Mouse (Mus musculus) embryonic facial prominence, embryonic 13.5 days (tissue): ENCODE results near the gene Klhdc10. TPM values are rescaled to one million over a fixed set of nuclear protein-coding genes. Genes with fewer than 3 reads are reported as not detected.
A peak's percentile ranks its signal among the peaks of the same experiment; 100 is the strongest.

Experiments
- ATAC-seq: fragments of 200-750 bp; cut with Nextera tagmentation; 2 replicates; pipeline ENCODE4 v1.8.0; 2017; ENCODE audit warnings: low read depth; ENCODE audit not compliant: insufficient number of reproducible peaks, insufficient read depth, low FRiP score, low TSS enrichment
- H3K27ac ChIP-seq: fragments of 300-500 bp; sonication (generic); 2 replicates; pipeline ENCODE4 v1.5.1; 2015; ENCODE audit warnings: moderate library complexity, mild to moderate bottlenecking, inconsistent platforms
- H3K27me3 ChIP-seq: fragments of 300-500 bp; sonication (generic); 2 replicates; pipeline ENCODE4 v1.6.1; 2015; ENCODE audit warnings: mild to moderate bottlenecking, inconsistent platforms
- H3K36me3 ChIP-seq: fragments of 300-500 bp; sonication (generic); 2 replicates; pipeline ENCODE4 v1.6.1; 2015; ENCODE audit warnings: mild to moderate bottlenecking, inconsistent platforms
- H3K4me1 ChIP-seq: fragments of 300-500 bp; sonication (generic); 2 replicates; pipeline ENCODE4 v1.6.1; 2015; ENCODE audit warnings: inconsistent platforms
- H3K4me2 ChIP-seq: fragments of 300-500 bp; sonication (generic); 2 replicates; pipeline ENCODE4 v1.6.1; 2015; ENCODE audit warnings: moderate library complexity, mild to moderate bottlenecking, inconsistent platforms
- H3K4me3 ChIP-seq: fragments of 300-500 bp; sonication (generic); 2 replicates; pipeline ENCODE4 v1.5.1; 2015; ENCODE audit warnings: mild to moderate bottlenecking, inconsistent platforms
- H3K9ac ChIP-seq: fragments of 300-500 bp; sonication (generic); 2 replicates; pipeline ENCODE4 v1.6.1; 2015; ENCODE audit warnings: mild to moderate bottlenecking, inconsistent platforms
- H3K9me3 ChIP-seq: fragments of 300-500 bp; sonication (generic); 2 replicates; pipeline ENCODE4 v1.6.1; 2016; ENCODE audit warnings: inconsistent platforms
- WGBS: fragments of 180-500 bp; shearing (Covaris S2); methylation state at CpG from one replicate; pipeline ENCODE4 v1.1.7; 2015; ENCODE audit warnings: mixed read lengths; 5-methylcytosine and 5-hydroxymethylcytosine counted together
- polyA plus RNA-seq: library from polyadenylated mRNA; unstranded; fragments of >200 nt; fragmentation: Nextera tagmentation; extraction: Ambion mirVana; gene quantifications from 2 replicates; pipeline ENCODE4 v1.2.1, GENCODE M21; 2015

Klhdc10 gene
- 22.3 and 26.3 TPM in 2 replicates for polyA plus RNA-seq

GRCm38 (mm10) chr6:30401308-30402015, at the start of gene Klhdc10:
Klhdc10 (plus strand) TSS chr6:30401868.
- H3K27ac ChIP-seq, result peak within 1 kb of the TSS; percentile 98
- H3K36me3 ChIP-seq, result no peaks in the 10 kb centered on the region
- under 1% methylated on average over 41 of the region's 41 CpGs for WGBS
- H3K9me3 ChIP-seq, result no peaks in the 10 kb centered on the region
- H3K9ac ChIP-seq, result peak within 1 kb of the TSS; percentile 96
- peak within 1 kb of the TSS; percentile 63 for H3K4me2 ChIP-seq
- ATAC-seq, result peak; percentile 100
- peak within 1 kb of the TSS; percentile 97 for H3K4me3 ChIP-seq
- peaks cover 9% of the 10 kb centered on the region; the same call in 1 of the 2 replicates for H3K4me1 ChIP-seq
- H3K27me3 ChIP-seq, result no peaks in the 10 kb centered on the region

GRCm38 (mm10) chr6:30352762-30353161, 48.9 kb upstream of the Klhdc10 start:
- 25% methylated on average over 8 of the region's 8 CpGs for WGBS
- Histone ChIP-seq H3K27me3 (no peaks in the 10 kb centered on the region), H3K27ac (no peak overlapping the region), H3K4me1 (no peaks in the 10 kb centered on the region), H3K4me3 (no peak overlapping the region), H3K9me3 (no peaks in the 10 kb centered on the region), H3K4me2 (no peak overlapping the region), H3K36me3 (no peaks in the 10 kb centered on the region), H3K9ac (no peak overlapping the region)
- no peak for ATAC-seq

DNA sequence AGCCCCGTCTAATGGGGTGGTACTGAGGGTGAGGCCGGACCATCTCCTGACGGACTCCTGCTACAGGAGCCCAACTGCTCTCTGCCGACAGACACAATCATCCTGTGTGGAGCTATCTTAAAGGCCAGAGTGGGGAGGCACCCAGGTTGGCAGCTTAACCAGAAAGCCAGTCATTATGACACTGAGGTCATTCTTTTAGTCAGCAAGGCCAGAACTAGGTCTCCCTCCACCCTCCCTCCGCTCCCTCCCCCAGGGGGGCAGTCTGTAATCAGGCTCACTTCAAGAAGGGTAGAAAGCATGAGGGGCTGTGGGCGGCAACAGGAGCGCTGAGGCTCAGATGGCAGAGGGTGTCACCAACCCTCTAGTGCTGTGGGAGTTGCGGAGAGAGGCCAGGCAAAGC, 48.0 kb upstream of the Klhdc10 start:
- H3K4me1 ChIP-seq, result no peaks in the 10 kb centered on the region
- no peak overlapping the region for H3K27ac ChIP-seq
- no peaks in the 10 kb centered on the region for H3K36me3 ChIP-seq
- H3K4me3 ChIP-seq, result no peak overlapping the region
- WGBS, result 63% methylated on average over 8 of the region's 8 CpGs
- no peaks in the 10 kb centered on the region for H3K27me3 ChIP-seq
- no peak for ATAC-seq
- H3K4me2 ChIP-seq, result no peak overlapping the region
- no peaks in the 10 kb centered on the region for H3K9me3 ChIP-seq
- H3K9ac ChIP-seq, result no peak overlapping the region

GRCm38 (mm10) chr6:30354760-30355159, 46.9 kb upstream of the Klhdc10 start:
- H3K9me3 ChIP-seq, result no peaks in the 10 kb centered on the region
- no peak overlapping the region for H3K4me3 ChIP-seq
- ATAC-seq, result no peak
- H3K4me2 ChIP-seq, result no peak overlapping the region
- H3K36me3 ChIP-seq, result no peaks in the 10 kb centered on the region
- no peak overlapping the region for H3K27ac ChIP-seq
- H3K4me1 ChIP-seq, result no peaks in the 10 kb centered on the region
- H3K27me3 ChIP-seq, result no peaks in the 10 kb centered on the region
- WGBS, result 26% methylated on average over 5 of the region's 5 CpGs
- H3K9ac ChIP-seq, result no peak overlapping the region

- 84% methylated on average over 8 of the region's 8 CpGs for WGBS
- ATAC-seq, result no peak
These were observed 46.0 kb upstream of the Klhdc10 start for GRCm38 (mm10) chr6:30355701-30356100.

DNA sequence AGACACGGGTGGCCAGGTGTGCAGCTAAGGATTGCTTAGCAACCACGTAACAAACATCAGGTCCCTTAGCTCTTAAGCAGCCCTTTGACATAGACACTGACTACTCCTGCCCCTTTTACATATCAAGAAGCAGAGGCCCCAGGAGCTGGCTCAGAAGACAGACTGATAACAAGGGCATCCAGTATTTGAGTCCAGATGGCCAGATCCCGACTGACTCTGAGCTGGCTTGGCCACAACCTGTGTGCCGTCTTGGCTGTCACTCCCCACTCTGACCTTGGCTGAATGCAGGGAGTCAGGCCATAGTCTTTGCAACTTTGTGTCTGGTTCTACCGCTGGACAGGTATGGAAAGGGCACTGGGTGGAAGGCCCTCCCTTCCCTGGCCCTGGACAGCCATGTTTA, 45.5 kb upstream of the Klhdc10 start:
- no peak overlapping the region for H3K27ac ChIP-seq
- no peak overlapping the region for H3K9ac ChIP-seq
- H3K4me3 ChIP-seq, result no peak overlapping the region
- no peaks in the 10 kb centered on the region for H3K36me3 ChIP-seq
- H3K27me3 ChIP-seq, result no peaks in the 10 kb centered on the region
- WGBS, result 77% methylated on average over 5 of the region's 5 CpGs
- H3K4me2 ChIP-seq, result no peak overlapping the region
- no peaks in the 10 kb centered on the region for H3K4me1 ChIP-seq
- no peaks in the 10 kb centered on the region for H3K9me3 ChIP-seq
- ATAC-seq, result no peak

More at GRCm38 (mm10) chr6:30355701-30356100, 46.0 kb upstream of the Klhdc10 start:
- Histone ChIP-seq H3K9ac (no peak overlapping the region), H3K27me3 (no peaks in the 10 kb centered on the region), H3K9me3 (no peaks in the 10 kb centered on the region), H3K27ac (no peak overlapping the region), H3K4me1 (no peaks in the 10 kb centered on the region), H3K4me2 (no peak overlapping the region), H3K36me3 (no peaks in the 10 kb centered on the region), H3K4me3 (no peak overlapping the region)

DNA sequence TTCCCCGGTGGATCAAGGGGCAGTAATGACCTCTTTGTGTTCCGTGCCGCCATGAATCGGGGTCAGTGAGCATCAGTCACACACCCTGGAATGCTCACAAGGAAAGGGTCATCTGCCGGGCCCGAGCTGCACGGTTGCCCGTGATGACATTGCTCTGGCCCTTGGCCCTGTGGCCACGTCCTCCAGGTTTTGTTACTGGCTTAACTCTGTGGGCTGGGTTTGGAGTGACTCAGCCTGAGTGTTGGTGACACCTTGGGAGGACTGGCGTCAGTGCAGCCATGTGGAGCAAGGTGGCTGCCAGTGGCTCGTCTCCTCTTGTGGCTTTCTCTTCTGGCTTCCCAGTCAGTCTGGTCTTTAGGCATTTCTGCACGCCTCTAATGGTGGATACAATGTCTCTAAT, 45.0 kb upstream of the Klhdc10 start:
- H3K9me3 ChIP-seq, result no peaks in the 10 kb centered on the region
- no peaks in the 10 kb centered on the region for H3K36me3 ChIP-seq
- H3K4me2 ChIP-seq, result no peak overlapping the region
- no peak overlapping the region for H3K9ac ChIP-seq
- no peak overlapping the region for H3K27ac ChIP-seq
- WGBS, result 92% methylated on average over 12 of the region's 12 CpGs
- no peaks in the 10 kb centered on the region for H3K4me1 ChIP-seq
- no peaks in the 10 kb centered on the region for H3K27me3 ChIP-seq
- H3K4me3 ChIP-seq, result no peak overlapping the region
- no peak for ATAC-seq

- ATAC-seq, result no peak
- no peaks in the 10 kb centered on the region for H3K27me3 ChIP-seq
- H3K4me2 ChIP-seq, result 0 out of 2 replicates have a peak overlapping the region, but pooled peaks have one; percentile 18
- no peak overlapping the region for H3K4me3 ChIP-seq
- no peaks in the 10 kb centered on the region for H3K36me3 ChIP-seq
- H3K9ac ChIP-seq, result no peak overlapping the region
- no peak overlapping the region for H3K27ac ChIP-seq
- no peaks in the 10 kb centered on the region for H3K4me1 ChIP-seq
- WGBS, result 18% methylated on average over 9 of the region's 9 CpGs
- no peaks in the 10 kb centered on the region for H3K9me3 ChIP-seq
These were observed 44.0 kb upstream of the Klhdc10 start for GRCm38 (mm10) chr6:30357561-30358177.

- Histone ChIP-seq H3K4me1 (no peaks in the 10 kb centered on the region), H3K4me3 (no peak overlapping the region), H3K36me3 (peaks cover 16% of the 10 kb centered on the region), H3K9me3 (no peaks in the 10 kb centered on the region), H3K9ac (no peak overlapping the region), H3K27ac (no peak overlapping the region), H3K4me2 (no peak overlapping the region), H3K27me3 (no peaks in the 10 kb centered on the region)
- no peak for ATAC-seq
- 67% methylated on average over 12 of the region's 12 CpGs for WGBS
These were observed 41.7 kb upstream of the Klhdc10 start for GRCm38 (mm10) chr6:30359762-30360509.

DNA sequence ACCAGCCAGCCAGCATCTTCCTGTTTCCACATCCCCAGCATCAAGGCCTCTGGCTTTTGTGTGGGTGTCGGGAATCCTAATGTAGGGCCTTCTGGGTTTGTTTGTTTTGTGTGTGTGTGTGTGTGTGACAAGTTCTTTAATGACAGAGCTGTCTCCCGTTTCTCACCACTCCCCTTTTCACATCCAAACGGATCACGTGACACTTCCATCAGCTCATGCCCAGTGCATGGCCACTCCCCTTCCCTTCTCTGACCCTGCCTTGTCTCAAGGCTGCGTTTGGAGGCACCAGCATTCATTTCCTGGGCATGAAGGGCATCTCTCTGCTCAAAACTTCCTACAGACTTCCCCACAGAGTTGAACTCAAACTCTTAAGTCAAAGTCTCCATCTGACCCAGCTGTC, 37.9 kb upstream of the Klhdc10 start:
- Histone ChIP-seq H3K4me2 (no peak overlapping the region), H3K9me3 (no peaks in the 10 kb centered on the region), H3K27me3 (no peaks in the 10 kb centered on the region), H3K36me3 (peaks cover 55% of the 10 kb centered on the region), H3K4me3 (no peak overlapping the region), H3K27ac (no peak overlapping the region), H3K4me1 (no peaks in the 10 kb centered on the region), H3K9ac (no peak overlapping the region)
- ATAC-seq, result no peak
- WGBS, result 48% methylated on average over 5 of the region's 5 CpGs

DNA sequence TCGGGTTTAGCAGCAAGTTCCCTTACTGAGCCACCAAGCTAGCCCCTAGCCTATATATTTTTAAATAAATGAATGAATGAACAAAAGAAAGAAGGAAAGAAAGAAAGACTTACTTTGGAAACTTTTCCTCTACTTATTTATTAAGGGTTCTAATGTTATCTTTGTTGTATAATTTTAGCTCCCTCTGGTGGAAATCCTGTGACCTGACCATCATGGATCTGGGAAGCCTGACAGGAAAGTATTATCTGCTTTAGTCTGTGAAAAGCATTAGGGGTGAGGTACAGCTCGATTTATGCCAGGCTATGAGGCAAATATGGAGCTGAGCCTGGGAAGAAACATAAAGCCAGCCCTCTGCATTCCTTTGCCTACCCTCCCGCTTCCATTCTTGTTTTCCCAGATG, 32.4 kb upstream of the Klhdc10 start:
- Histone ChIP-seq H3K4me3 (no peak overlapping the region), H3K27me3 (no peaks in the 10 kb centered on the region), H3K9me3 (no peaks in the 10 kb centered on the region), H3K9ac (no peak overlapping the region), H3K4me1 (no peaks in the 10 kb centered on the region), H3K27ac (no peak overlapping the region), H3K36me3 (peaks cover 98% of the 10 kb centered on the region), H3K4me2 (no peak overlapping the region)
- ATAC-seq, result no peak
- 82% methylated on average over 3 of the region's 3 CpGs for WGBS
